Mouse (Mus musculus) E14TG2a.4 (cell line): ENCODE data around the gene Pom121l2.
A peak's percentile ranks its signal among the peaks of the same experiment; 100 is the strongest.

ENCODE experiments used
- H3K27me3 ChIP-seq: 2 replicates; pipeline ENCODE4 v1.6.1; 2014; ENCODE audit warnings: low read length, control low read depth; ENCODE audit not compliant: insufficient read depth
- H3K36me3 ChIP-seq: 2 replicates; pipeline ENCODE4 v1.6.1; 2014; ENCODE audit warnings: low read length, control low read depth; ENCODE audit not compliant: insufficient read depth
- H3K4me1 ChIP-seq: replicated peaks from 2 replicates; pipeline ENCODE4 v1.6.1; 2014; ENCODE audit warnings: low read depth, low read length, control low read depth
- H3K4me3 ChIP-seq: replicated peaks from 2 replicates; pipeline ENCODE4 v1.5.1; 2014; ENCODE audit warnings: mild to moderate bottlenecking, low read length
- H3K9me3 ChIP-seq: 2 replicates; pipeline ENCODE4 v1.6.1; 2014; ENCODE audit warnings: low read length, control low read depth
- CTCF ChIP-seq: conservative IDR thresholded peaks from 2 replicates; pipeline ENCODE4 v1.5.1; 2014; ENCODE audit warnings: low read length
- NANOG ChIP-seq: IDR thresholded peaks from 2 replicates; pipeline ENCODE4 v1.6.1; 2014; ENCODE audit warnings: borderline replicate concordance, low read length, mixed read lengths
- POU5F1 ChIP-seq: IDR thresholded peaks from 2 replicates; pipeline ENCODE4 v1.6.1; 2014; ENCODE audit warnings: low read length, borderline replicate concordance

Gene Pom121l2

DNA sequence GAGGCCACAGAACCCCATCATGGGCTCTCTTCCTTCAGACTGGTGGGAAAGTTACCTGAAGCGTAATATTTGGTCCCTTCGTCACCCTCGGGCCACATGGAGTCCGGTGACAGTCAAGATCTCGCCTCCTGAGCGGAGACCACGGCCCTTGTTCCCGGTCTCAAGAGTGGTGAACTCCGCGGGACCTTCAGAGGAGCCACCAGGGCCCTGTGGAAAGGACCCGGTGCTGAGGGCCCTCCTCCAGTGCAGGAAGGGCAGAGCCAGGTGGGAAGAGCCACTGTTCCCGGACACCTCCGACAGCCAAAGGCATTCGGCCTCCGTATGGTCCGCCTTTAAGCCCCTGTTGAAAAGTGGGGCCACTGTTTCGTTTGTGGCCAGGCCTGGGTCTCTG is 804 bp downstream of the Pom121l2 start:
- Histone ChIP-seq H3K36me3 (no peaks in the 10 kb centered on the region), H3K27me3 (peaks cover 71% of the 10 kb centered on the region), H3K4me3 (peak overlapping the region; percentile 82), H3K9me3 (no peaks in the 10 kb centered on the region), H3K4me1 (peaks cover 26% of the 10 kb centered on the region)
- no peak for TF ChIP-seq POU5F1
- TF ChIP-seq CTCF = no peak
- no peak for TF ChIP-seq NANOG

DNA sequence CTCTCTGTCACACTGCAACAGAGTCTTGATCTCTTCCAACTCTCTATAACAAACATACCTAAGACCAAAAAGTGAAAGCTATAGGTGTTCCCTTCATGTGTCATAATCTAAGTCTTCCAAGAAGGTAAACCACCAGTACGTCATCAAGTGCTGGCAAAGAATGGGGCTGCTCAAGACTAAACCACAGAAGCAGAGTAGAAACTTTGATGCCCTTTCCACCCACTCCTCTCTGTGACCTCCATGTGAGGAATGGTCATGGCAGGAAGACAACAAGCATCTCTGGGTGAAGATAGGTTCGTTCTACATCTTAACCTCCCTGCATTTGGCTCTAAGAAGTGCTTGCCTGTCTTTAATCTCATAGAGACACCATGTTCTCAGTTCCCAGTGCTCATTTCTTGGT is 3.5 kb downstream of the Pom121l2 start:
- Histone ChIP-seq H3K36me3 (no peaks in the 10 kb centered on the region), H3K27me3 (peaks cover 68% of the 10 kb centered on the region), H3K4me1 (peaks cover 19% of the 10 kb centered on the region), H3K9me3 (no peaks in the 10 kb centered on the region), H3K4me3 (no peak overlapping the region)
- TF ChIP-seq CTCF (no peak), POU5F1 (no peak), NANOG (no peak)

DNA sequence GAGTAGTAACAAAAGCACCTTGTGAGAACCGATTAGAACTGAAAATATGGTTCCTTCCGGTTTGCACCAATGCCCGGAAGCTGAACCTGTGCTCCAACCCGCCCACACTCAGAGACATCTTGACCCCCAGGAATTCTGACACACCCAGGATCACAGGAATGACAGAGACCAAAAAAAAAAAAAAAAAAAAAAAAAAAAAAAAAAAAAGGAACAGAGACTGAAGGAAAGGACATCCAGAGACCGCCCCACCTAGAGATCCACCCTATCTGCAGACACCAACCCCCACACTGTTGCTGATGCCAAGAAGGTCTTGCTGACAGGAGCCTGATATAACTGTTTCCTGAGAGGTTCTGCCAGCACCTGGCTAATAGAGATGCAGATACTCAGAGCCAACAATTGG is 11.6 kb downstream of the Pom121l2 start:
- TF ChIP-seq POU5F1 = no peak
- TF ChIP-seq NANOG = no peak
- no peak for TF ChIP-seq CTCF
- Histone ChIP-seq H3K4me3 (no peak overlapping the region), H3K36me3 (no peaks in the 10 kb centered on the region), H3K27me3 (peaks cover 22% of the 10 kb centered on the region), H3K9me3 (peaks cover 6% of the 10 kb centered on the region; the same call in 1 of the 2 replicates), H3K4me1 (peaks cover 43% of the 10 kb centered on the region)

DNA sequence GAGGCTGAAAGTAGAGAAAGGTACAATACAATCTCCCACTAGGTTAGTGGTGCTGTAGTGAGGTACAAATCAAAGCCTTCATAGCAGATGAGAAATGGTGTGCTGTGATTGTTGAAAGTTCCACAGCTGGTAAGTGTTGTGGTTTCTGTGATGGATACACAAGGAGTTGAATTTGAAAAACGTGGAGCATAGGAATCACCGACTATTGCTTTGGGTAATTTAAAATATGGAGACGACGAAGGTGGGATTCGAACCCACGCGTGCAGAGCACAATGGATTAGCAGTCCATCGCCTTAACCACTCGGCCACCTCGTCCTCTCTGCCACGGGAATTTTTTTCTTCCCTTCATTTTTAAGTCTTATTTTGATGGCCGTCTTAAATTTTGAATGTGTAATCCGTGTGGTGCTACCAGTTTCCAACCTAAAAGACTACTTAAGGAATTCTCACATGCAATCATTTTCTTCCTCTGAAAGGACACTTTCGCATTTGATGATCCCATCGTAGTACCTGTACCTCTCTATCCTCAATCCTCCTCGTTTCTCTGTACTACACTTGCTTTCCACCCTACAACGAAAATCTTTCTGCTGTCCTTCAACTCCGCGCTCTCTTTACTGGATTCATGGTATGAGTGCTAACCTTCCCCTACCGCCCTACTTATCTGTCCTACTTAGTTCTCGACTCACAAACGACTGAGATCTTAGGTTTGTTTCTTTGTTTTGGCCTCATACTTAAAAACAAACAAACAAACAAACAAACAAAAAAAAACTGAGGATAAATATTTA is 13.2 kb downstream of the Pom121l2 start:
- TF ChIP-seq NANOG (no peak), CTCF (no peak)
- peaks cover 6% of the 10 kb centered on the region; the same call in 1 of the 2 replicates for H3K9me3 ChIP-seq
- H3K27me3 ChIP-seq = peaks cover 38% of the 10 kb centered on the region
- H3K4me1 ChIP-seq = peaks cover 52% of the 10 kb centered on the region
- H3K36me3 ChIP-seq = no peaks in the 10 kb centered on the region
- peak overlapping the region; percentile 78 for H3K4me3 ChIP-seq

DNA sequence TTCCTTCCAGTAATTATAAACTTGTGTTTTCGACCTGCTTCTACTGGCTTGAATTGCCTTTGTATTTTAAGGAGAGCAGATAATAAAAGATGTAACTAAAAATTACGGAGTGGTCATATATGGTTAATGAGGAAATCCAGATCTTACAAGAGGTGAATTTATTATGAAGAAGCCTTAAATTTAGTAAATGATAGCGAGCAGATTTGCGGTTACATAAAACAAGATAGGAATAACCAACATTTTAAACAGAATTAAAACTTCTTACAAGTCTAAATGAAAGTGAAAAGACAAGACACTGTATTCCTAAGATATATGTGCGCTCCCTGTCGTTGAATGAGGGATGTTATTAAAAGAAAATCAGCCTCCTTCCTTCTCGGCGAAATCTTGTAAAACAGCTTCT is 13.9 kb downstream of the Pom121l2 start:
- TF ChIP-seq NANOG (no peak), CTCF (no peak), POU5F1 (no peak)
- Histone ChIP-seq H3K9me3 (peaks cover 6% of the 10 kb centered on the region; the same call in 1 of the 2 replicates), H3K4me3 (peak overlapping the region; percentile 78), H3K27me3 (peaks cover 45% of the 10 kb centered on the region), H3K36me3 (no peaks in the 10 kb centered on the region), H3K4me1 (peaks cover 52% of the 10 kb centered on the region)

DNA sequence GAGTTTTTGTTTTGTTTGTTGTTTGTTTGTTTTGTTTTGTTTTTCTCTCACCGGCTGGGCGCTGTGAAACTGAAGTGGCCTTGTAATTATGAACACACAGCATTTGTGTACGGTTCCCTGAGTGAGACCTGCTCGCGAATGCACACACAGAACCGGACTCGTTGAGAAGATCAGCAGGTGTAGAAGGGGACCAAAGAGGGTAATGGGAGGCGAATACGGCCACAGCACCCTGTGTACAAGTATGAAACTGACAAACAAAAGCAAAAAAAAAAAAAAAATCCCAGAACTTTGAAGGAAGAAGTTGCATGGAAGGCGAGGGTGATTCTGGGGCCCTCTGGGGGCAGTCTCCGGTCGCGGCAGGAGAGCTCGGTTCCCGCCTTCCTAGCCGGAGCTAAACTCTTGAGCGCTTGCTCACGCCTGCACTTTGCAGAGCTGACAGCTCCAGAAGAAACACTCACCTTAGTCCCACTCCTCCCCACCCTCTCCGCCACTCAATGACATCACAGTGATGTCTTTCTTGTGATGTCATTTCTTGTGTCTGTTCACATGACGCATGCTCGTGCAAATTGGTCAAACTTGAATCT is 14.4 kb downstream of the Pom121l2 start:
- no peak for TF ChIP-seq CTCF
- peak overlapping the region; percentile 78 for H3K4me3 ChIP-seq
- peaks cover 52% of the 10 kb centered on the region for H3K4me1 ChIP-seq
- H3K9me3 ChIP-seq = peaks cover 6% of the 10 kb centered on the region; the same call in 1 of the 2 replicates
- no peaks in the 10 kb centered on the region for H3K36me3 ChIP-seq
- peaks cover 49% of the 10 kb centered on the region for H3K27me3 ChIP-seq

DNA sequence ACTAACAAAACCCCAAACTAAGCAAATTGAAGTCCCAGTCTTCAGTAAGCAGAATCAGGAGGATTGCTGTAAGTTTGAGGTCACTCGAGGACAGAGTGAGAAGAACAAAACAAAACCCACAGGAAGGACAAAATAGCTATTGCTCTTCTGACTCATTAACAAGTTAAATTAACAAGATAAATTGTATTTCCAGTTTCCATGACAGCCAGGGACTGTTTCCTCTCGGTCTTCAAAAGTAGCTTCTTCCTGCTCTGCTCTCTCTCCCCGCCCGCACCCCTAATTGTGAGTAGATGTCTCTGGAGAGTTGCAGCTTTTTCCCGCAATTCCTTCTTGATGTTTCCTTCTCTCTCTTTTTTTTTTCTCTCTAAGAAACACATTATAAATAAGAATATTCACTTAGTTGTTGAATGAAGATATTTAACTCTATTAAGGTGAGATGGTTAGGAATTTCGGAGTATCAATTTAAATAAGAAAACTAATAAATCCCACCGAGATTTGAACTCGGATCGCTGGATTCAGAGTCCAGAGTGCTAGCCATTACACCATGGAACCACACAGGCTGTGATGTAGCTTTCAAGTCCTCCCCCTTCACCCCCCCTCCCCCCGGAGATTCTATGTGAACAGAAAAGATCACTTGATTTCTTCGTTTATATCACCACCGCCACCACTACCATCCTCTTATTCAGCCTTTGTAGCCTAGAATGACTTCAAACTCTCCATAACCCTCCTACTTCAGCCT is 15.3 kb downstream of the Pom121l2 start:
- TF ChIP-seq NANOG = no peak
- no peak for TF ChIP-seq POU5F1
- TF ChIP-seq CTCF = no peak
- Histone ChIP-seq H3K36me3 (no peaks in the 10 kb centered on the region), H3K9me3 (peaks cover 1% of the 10 kb centered on the region; the same call in 1 of the 2 replicates), H3K4me3 (peak overlapping the region; percentile 78), H3K27me3 (peaks cover 57% of the 10 kb centered on the region), H3K4me1 (peaks cover 55% of the 10 kb centered on the region)

DNA sequence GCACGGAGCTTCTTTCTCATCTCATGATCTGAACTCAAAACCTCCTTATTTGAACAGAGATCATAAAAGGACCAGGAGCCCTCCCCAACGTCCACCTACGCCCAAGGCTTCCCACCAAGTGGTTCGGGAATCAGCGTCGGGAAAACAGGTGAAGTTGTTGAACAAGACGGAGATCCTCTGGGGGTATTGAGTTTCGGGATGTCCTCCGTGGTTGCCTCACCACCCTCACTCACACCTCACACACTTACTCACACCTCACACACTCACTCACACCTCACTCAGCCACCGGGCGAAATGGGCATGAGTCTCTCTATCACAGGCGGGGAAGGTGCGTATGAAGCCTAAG is 15.8 kb downstream of the Pom121l2 start:
- H3K9me3 ChIP-seq = no peaks in the 10 kb centered on the region
- peaks cover 62% of the 10 kb centered on the region for H3K27me3 ChIP-seq
- peaks cover 59% of the 10 kb centered on the region for H3K4me1 ChIP-seq
- TF ChIP-seq POU5F1 = no peak
- no peak for TF ChIP-seq NANOG
- no peak for TF ChIP-seq CTCF
- no peaks in the 10 kb centered on the region for H3K36me3 ChIP-seq
- peak overlapping the region; percentile 78 for H3K4me3 ChIP-seq
